Mouse (Mus musculus) cortical plate, adult 2 months (tissue): ENCODE results near the gene Nodal.

ENCODE experiments used
- CTCF ChIP-seq: fragments of 200-500 bp; IDR thresholded peaks from 2 replicates; pipeline ENCODE4 v1.5.1; 2011; ENCODE audit warnings: mild to moderate bottlenecking, control low read depth, low read length; ENCODE audit not compliant: insufficient read depth; ENCODE audit errors: extremely low read depth
- POLR2A ChIP-seq: fragments of 200-500 bp; IDR thresholded peaks from 2 replicates; pipeline ENCODE4 v1.6.1; 2011; ENCODE audit warnings: mild to moderate bottlenecking, low read length, control low read depth; ENCODE audit not compliant: insufficient read depth; ENCODE audit errors: extremely low read depth

GRCm38 (mm10) chr10:61415890-61416289 lies 1.9 kb upstream of the Nodal start:
- TF ChIP-seq POLR2A (no peak), CTCF (no peak)
